Mouse (Mus musculus): ENCODE results near the gene Mmab.

- TF ChIP-seq CTCF (IDR thresholded peaks at IDR 0.05; ENCODE audit: low read depth, low read length): no peak
- TF ChIP-seq TAL1 (conservative IDR thresholded peaks at IDR 0.05; ENCODE audit: low read depth, low read length): no peak
- no peak for TF ChIP-seq POLR2AphosphoS5 (IDR thresholded peaks at IDR 0.05; ENCODE audit: insufficient replicate concordance, low read depth, low read length)
- no peak for TF ChIP-seq GATA1 (IDR thresholded peaks at IDR 0.05; ENCODE audit: borderline replicate concordance, low read length)
- TF ChIP-seq GATA2 (IDR thresholded peaks at IDR 0.05; ENCODE audit: borderline replicate concordance, low read depth, low read length): no peak
These were observed 14.1 kb downstream of the Mmab start for GRCm38 (mm10) chr5:114429781-114430180.

Data from G1E (cell line).